Mouse (Mus musculus): ENCODE data around the gene Gucy2d. TPM values are rescaled to one million over a fixed set of nuclear protein-coding genes. Genes with fewer than 3 reads are reported as not detected.

The Gucy2d gene
- polyA plus RNA-seq, 1 experiment from 2014 or later, result not detected

Other genes with a start within 250 kb of the Gucy2d start
- gene B3gnt6, start 240.9 kb upstream of the Gucy2d start, polyA plus RNA-seq (2015; fragmentation: Nextera tagmentation; extraction: Ambion mirVana), result not detected in 2 replicates
- 33.7 and 34.7 TPM in 2 replicates for gene Acer3, start 119.2 kb upstream of the Gucy2d start, polyA plus RNA-seq (2015; fragmentation: Nextera tagmentation; extraction: Ambion mirVana)
- gene Tsku, start 79.1 kb upstream of the Gucy2d start, polyA plus RNA-seq (2015; fragmentation: Nextera tagmentation; extraction: Ambion mirVana), result 22.4 and 23.1 TPM in 2 replicates
- gene Lrrc32, start 48.9 kb downstream of the Gucy2d start, polyA plus RNA-seq (2015; fragmentation: Nextera tagmentation; extraction: Ambion mirVana), result 5.8 and 7.0 TPM in 2 replicates
- 27.6 and 33.1 TPM in 2 replicates for gene Emsy, start 216.4 kb downstream of the Gucy2d start, polyA plus RNA-seq (2015; fragmentation: Nextera tagmentation; extraction: Ambion mirVana)

All from limb, embryonic 13.5 days (tissue).